Mouse (Mus musculus): ENCODE results near the gene Sag. TPM values are rescaled to one million over a fixed set of nuclear protein-coding genes. Genes with fewer than 3 reads are reported as not detected.
"Not testable (repeated sequence)": the region's sequence is repeated elsewhere in the genome, so short reads cannot be mapped to it uniquely, and the experiment has no call there.

The Sag gene
- polyA plus RNA-seq, 1 experiment from 2014 or later: 1.7 TPM

- H3K27me3 ChIP-seq: no peaks in the 10 kb centered on the region
- H3K4me2 ChIP-seq: no peak overlapping the region
- H3K4me3 ChIP-seq: no peak overlapping the region
- H3K27ac ChIP-seq (replicated peaks): no peak overlapping the region
- ATAC-seq (ENCODE audit: low FRiP score, low read depth): no peak
- no peaks in the 10 kb centered on the region for H3K9me3 ChIP-seq
- 83% methylated on average over 5 of the region's 5 CpGs for WGBS
- H3K4me1 ChIP-seq (replicated peaks): no peaks in the 10 kb centered on the region
- H3K36me3 ChIP-seq: no peaks in the 10 kb centered on the region
- H3K9ac ChIP-seq: no peak overlapping the region
These were observed 21.8 kb downstream of the Sag start for GRCm38 (mm10) chr1:87825281-87825680.

GRCm38 (mm10) chr1:87825991-87826390, 22.5 kb downstream of the Sag start:
- Histone ChIP-seq H3K4me3 (no peak overlapping the region), H3K4me2 (no peak overlapping the region), H3K9me3 (no peaks in the 10 kb centered on the region), H3K27ac (replicated peaks) (no peak overlapping the region), H3K27me3 (no peaks in the 10 kb centered on the region), H3K9ac (no peak overlapping the region), H3K36me3 (no peaks in the 10 kb centered on the region), H3K4me1 (replicated peaks) (no peaks in the 10 kb centered on the region)
- no peak for ATAC-seq (ENCODE audit: low FRiP score, low read depth)
- 88% methylated on average over 6 of the region's 6 CpGs for WGBS

GRCm38 (mm10) chr1:87826474-87826873, 23.0 kb downstream of the Sag start:
- ATAC-seq (ENCODE audit: low FRiP score, low read depth): no peak
- Histone ChIP-seq H3K4me2 (no peak overlapping the region), H3K9ac (no peak overlapping the region), H3K27ac (replicated peaks) (no peak overlapping the region), H3K27me3 (no peaks in the 10 kb centered on the region), H3K9me3 (no peaks in the 10 kb centered on the region), H3K4me1 (replicated peaks) (no peaks in the 10 kb centered on the region), H3K4me3 (no peak overlapping the region), H3K36me3 (no peaks in the 10 kb centered on the region)
- WGBS: 81% methylated on average over 2 of the region's 2 CpGs

DNA sequence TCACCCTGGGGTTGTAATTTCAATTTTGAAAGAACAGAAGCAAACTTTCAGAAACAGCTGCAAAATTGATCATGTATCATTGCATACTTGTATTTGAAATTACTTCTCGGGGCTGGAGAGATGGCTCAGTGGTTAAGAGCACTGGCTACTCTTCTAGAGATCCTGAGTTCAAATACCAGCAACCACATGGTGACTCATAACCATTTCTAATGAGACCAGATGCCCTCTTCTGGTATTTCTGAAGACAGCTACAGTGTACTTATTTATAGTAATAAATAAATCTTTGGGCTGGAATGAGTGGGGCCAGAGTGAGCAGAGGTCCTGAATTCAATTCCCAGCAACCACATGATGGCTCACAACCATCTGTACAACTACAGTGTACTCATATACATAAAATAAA, 24.0 kb downstream of the Sag start:
- H3K9me3 ChIP-seq; ATAC-seq (ENCODE audit: low FRiP score, low read depth); H3K4me3 ChIP-seq; H3K27ac ChIP-seq (replicated peaks); H3K36me3 ChIP-seq; H3K4me1 ChIP-seq (replicated peaks); H3K27me3 ChIP-seq; H3K9ac ChIP-seq; H3K4me2 ChIP-seq: not testable (repeated sequence)
- 92% methylated on average over 1 of the region's 1 CpGs for WGBS

- H3K27ac ChIP-seq (replicated peaks): no peak overlapping the region
- H3K27me3 ChIP-seq: no peaks in the 10 kb centered on the region
- no peak overlapping the region for H3K4me3 ChIP-seq
- H3K9ac ChIP-seq: no peak overlapping the region
- no peaks in the 10 kb centered on the region for H3K36me3 ChIP-seq
- 81% methylated on average over 9 of the region's 9 CpGs for WGBS
- H3K4me1 ChIP-seq (replicated peaks): no peaks in the 10 kb centered on the region
- no peak for ATAC-seq (ENCODE audit: low FRiP score, low read depth)
- H3K9me3 ChIP-seq: no peaks in the 10 kb centered on the region
- no peak overlapping the region for H3K4me2 ChIP-seq
These were observed 24.7 kb downstream of the Sag start for GRCm38 (mm10) chr1:87828185-87828584.

DNA sequence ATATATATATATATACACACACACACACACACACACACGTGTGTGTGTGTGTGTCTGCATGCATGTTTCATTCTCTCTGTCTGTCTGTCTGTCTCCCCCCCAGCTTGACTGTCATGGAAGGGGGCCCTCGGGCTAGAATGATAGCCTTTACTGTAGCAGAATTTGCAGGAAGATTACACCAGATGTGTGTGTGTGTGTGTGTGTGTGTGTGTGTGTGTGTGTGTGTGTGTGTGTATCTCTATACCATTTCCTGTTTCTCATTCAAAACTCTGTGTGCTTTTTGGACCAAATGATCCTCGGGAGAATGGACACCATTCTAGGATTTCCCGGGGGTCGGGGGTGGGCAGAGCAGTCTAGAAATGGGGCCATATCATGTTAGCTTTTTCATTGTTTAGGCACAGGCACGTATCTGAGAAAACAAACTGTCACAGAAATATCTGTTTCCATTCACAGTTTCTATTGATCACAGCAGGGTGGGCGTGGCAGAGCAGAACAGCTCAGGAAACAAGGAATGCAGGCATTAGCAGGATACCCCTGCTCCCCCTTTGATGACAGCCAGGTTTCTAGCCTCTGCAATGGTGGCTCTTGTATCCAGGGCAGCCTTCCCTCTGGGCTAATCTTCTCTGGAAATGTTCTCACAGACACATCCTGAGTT, 25.6 kb downstream of the Sag start:
- WGBS: 43% methylated on average over 7 of the region's 7 CpGs

GRCm38 (mm10) chr1:87829621-87830211, 26.2 kb downstream of the Sag start:
- Histone ChIP-seq H3K36me3 (no peaks in the 10 kb centered on the region), H3K9ac (no peak overlapping the region), H3K4me1 (replicated peaks) (no peaks in the 10 kb centered on the region), H3K4me3 (no peak overlapping the region), H3K9me3 (no peaks in the 10 kb centered on the region), H3K27ac (replicated peaks) (no peak overlapping the region), H3K27me3 (no peaks in the 10 kb centered on the region), H3K4me2 (no peak overlapping the region)
- no peak for ATAC-seq (ENCODE audit: low FRiP score, low read depth)
- WGBS: 61% methylated on average over 6 of the region's 6 CpGs

More for the DNA sequence above, 25.6 kb downstream of the Sag start:
- no peaks in the 10 kb centered on the region for H3K4me1 ChIP-seq (replicated peaks)
- H3K27me3 ChIP-seq: no peaks in the 10 kb centered on the region
- H3K9me3 ChIP-seq: no peaks in the 10 kb centered on the region
- no peak overlapping the region for H3K4me3 ChIP-seq
- H3K4me2 ChIP-seq: no peak overlapping the region
- no peaks in the 10 kb centered on the region for H3K36me3 ChIP-seq
- no peak overlapping the region for H3K27ac ChIP-seq (replicated peaks)
- no peak overlapping the region for H3K9ac ChIP-seq
- no peak for ATAC-seq (ENCODE audit: low FRiP score, low read depth)

DNA sequence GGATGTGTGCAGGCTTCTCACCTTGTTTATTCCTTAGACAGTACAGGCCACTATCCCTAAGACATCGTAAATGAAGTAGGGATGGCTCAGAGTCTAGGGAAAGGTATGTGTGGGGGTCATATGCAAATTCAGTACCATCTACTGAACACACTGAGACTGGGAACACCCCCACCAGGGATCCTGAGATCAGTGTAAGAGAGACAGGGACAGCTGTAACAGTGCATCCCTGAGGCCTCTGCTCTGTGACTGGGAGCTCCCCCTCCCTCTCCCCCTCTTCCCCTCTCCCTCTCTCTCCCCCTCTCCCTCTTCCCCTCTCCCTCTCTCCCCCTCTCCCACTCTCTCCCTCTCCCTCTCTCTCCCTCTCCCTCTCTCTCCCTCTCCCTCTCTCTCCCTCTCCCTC, 33.0 kb downstream of the Sag start:
- H3K4me3 ChIP-seq: no peak overlapping the region
- no peak overlapping the region for H3K4me2 ChIP-seq
- ATAC-seq (ENCODE audit: low FRiP score, low read depth): no peak
- 76% methylated on average over 1 of the region's 1 CpGs for WGBS
- H3K36me3 ChIP-seq: no peaks in the 10 kb centered on the region
- no peak overlapping the region for H3K27ac ChIP-seq (replicated peaks)
- no peak overlapping the region for H3K9ac ChIP-seq
- no peaks in the 10 kb centered on the region for H3K9me3 ChIP-seq
- H3K4me1 ChIP-seq (replicated peaks): no peaks in the 10 kb centered on the region
- no peaks in the 10 kb centered on the region for H3K27me3 ChIP-seq

- Histone ChIP-seq H3K4me1 (replicated peaks) (no peaks in the 10 kb centered on the region), H3K9me3 (no peaks in the 10 kb centered on the region), H3K4me3 (no peak overlapping the region), H3K36me3 (no peaks in the 10 kb centered on the region), H3K4me2 (no peak overlapping the region), H3K27ac (replicated peaks) (no peak overlapping the region), H3K27me3 (no peaks in the 10 kb centered on the region), H3K9ac (no peak overlapping the region)
- ATAC-seq (ENCODE audit: low FRiP score, low read depth): no peak
- WGBS: 49% methylated on average over 5 of the region's 5 CpGs
These were observed 33.5 kb downstream of the Sag start for GRCm38 (mm10) chr1:87837018-87837417.

DNA sequence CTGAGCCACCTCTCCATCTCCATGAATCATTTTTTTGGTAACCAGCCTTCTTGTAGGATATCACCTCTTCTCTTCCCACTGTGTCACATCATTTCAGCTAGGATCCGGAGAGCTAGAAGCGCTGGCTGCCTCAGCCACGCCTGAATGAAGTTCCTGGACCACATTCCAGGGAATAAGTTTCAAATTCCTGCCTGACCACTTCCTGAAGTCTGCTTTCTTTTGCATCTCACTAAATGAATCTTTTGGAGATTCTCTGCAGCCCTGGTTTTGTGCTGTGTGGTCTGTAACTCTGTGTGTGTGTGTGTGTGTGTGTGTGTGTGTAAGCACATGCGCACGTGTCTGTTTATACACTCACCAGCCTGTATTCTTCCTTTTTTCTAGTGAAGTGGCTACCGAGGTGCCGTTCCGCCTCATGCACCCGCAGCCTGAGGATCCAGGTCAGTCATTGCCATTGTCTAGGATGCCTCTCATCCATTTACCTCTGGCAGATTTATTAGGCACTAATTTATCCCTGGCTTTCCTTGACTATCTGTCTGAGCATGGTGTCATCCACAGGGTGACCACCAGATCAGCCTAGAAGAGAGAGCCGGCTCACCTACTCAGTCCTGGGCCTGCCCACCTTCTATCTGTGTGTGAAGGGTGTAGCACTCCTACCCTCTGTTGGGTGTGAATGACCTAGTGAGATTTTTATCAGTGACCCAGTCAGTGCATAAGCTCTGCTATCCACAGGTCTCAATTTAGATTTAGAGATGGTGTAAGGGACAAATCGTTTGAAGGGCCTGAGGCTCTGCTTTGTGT, 37.1 kb downstream of the Sag start:
- Histone ChIP-seq H3K4me1 (replicated peaks) (no peaks in the 10 kb centered on the region), H3K36me3 (no peaks in the 10 kb centered on the region), H3K9me3 (no peaks in the 10 kb centered on the region), H3K27me3 (no peaks in the 10 kb centered on the region), H3K4me3 (no peak overlapping the region), H3K9ac (no peak overlapping the region), H3K27ac (replicated peaks) (no peak overlapping the region), H3K4me2 (no peak overlapping the region)
- 78% methylated on average over 11 of the region's 11 CpGs for WGBS
- no peak for ATAC-seq (ENCODE audit: low FRiP score, low read depth)

- no peak overlapping the region for H3K4me3 ChIP-seq
- peaks cover 4% of the 10 kb centered on the region for H3K4me1 ChIP-seq (replicated peaks)
- H3K9me3 ChIP-seq: no peaks in the 10 kb centered on the region
- no peak overlapping the region for H3K9ac ChIP-seq
- no peaks in the 10 kb centered on the region for H3K36me3 ChIP-seq
- ATAC-seq (ENCODE audit: low FRiP score, low read depth): no peak
- WGBS: 54% methylated on average over 2 of the region's 2 CpGs
- no peak overlapping the region for H3K4me2 ChIP-seq
- no peaks in the 10 kb centered on the region for H3K27me3 ChIP-seq
- no peak overlapping the region; the same call in 1 of the 2 replicates for H3K27ac ChIP-seq (replicated peaks)
These were observed 43.5 kb downstream of the Sag start for GRCm38 (mm10) chr1:87846801-87847474.

Data from hindbrain, embryonic 15.5 days (tissue).